Mouse (Mus musculus) layer of hippocampus, adult 2 months (tissue): ENCODE results near the gene Hhip. TPM values are rescaled to one million over a fixed set of nuclear protein-coding genes. Genes with fewer than 3 reads are reported as not detected.
A peak's percentile ranks its signal among the peaks of the same experiment; 100 is the strongest.

Experiments used
- DNase-seq, 2 experiments: peaks; one replicate each; pipeline ENCODE4 v3.0.0; 2022; ENCODE audit warnings: low spot score in 2 of 2
- H3K27ac ChIP-seq: fragments of 200-600 bp; 2 replicates; pipeline ENCODE4 v1.8.1; 2022
- H3K4me3 ChIP-seq: fragments of 200-600 bp; 2 replicates; pipeline ENCODE4 v1.8.1; 2022; ENCODE audit warnings: mild to moderate bottlenecking
- CTCF ChIP-seq: fragments of 200-600 bp; conservative IDR thresholded peaks from 2 replicates; pipeline ENCODE4 v1.8.1; 2022; ENCODE audit warnings: antibody characterized with exemption, mild to moderate bottlenecking, moderate library complexity
- long read RNA-seq, 2 experiments: library from polyadenylated mRNA; stranded (forward); transcript quantifications; one replicate each; pipeline ENCODE4 v2.0.0; 2021; ENCODE audit warnings: borderline mapping rate in 2 of 2
- total RNA-seq, 2 experiments: library from RNA; stranded (reverse); gene quantifications; 2 replicates each; pipeline ENCODE4 v1.2.3; 2021

Gene Hhip
- 1 to 10 TPM; 3.2 to 3.9 TPM for total RNA-seq
- long read RNA-seq, experiment 1, partial matches to known transcripts, result 0 of 2 reads
- long read RNA-seq, experiment 1, other reads (novel, unspliced or antisense), result 2 of 2 reads
- long read RNA-seq, experiment 2, full-length matches to known transcripts, result 2 of 6 reads
- long read RNA-seq, experiment 2, partial matches to known transcripts, result 0 of 6 reads
- long read RNA-seq, experiment 2, other reads (novel, unspliced or antisense), result 4 of 6 reads

GRCm38 (mm10) chr8:80057198-80058174 is at the start of gene Hhip:
Hhip (minus strand) TSS chr8:80058006.
- DNase-seq, result peak; percentile 39 to 50
- peak; percentile 21; the same call in 1 of the 2 replicates for TF ChIP-seq CTCF
- Histone ChIP-seq H3K4me3 (peak within 1 kb of the TSS; percentile 58), H3K27ac (peak within 1 kb of the TSS; percentile 53; the same call in 1 of the 2 replicates)

GRCm38 (mm10) chr8:80087021-80087420 is 29.2 kb upstream of the Hhip start:
- DNase-seq, result peak in 1 of 2 experiments; percentile 21
- no peak overlapping the region for H3K27ac ChIP-seq

GRCm38 (mm10) chr8:80058193-80058592 is 387 bp upstream of the Hhip start:
- peak overlapping the region; percentile 58 for H3K4me3 ChIP-seq
- peak overlapping the region; percentile 49; the same call in 1 of the 2 replicates for H3K27ac ChIP-seq
- no peak for TF ChIP-seq CTCF
- no peak for DNase-seq

More at GRCm38 (mm10) chr8:80087021-80087420, 29.2 kb upstream of the Hhip start:
- TF ChIP-seq CTCF, result no peak
- H3K4me3 ChIP-seq, result no peak overlapping the region

GRCm38 (mm10) chr8:80056331-80057070 is 1.3 kb downstream of the Hhip start:
- peak overlapping the region; percentile 58 for H3K4me3 ChIP-seq

GRCm38 (mm10) chr8:80055777-80056176 is 2.0 kb downstream of the Hhip start:
- TF ChIP-seq CTCF, result no peak
- Histone ChIP-seq H3K27ac (peak overlapping the region; percentile 53; the same call in 1 of the 2 replicates), H3K4me3 (peak overlapping the region; percentile 58)
- no peak for DNase-seq

More at GRCm38 (mm10) chr8:80056331-80057070, 1.3 kb downstream of the Hhip start:
- TF ChIP-seq CTCF, result no peak
- H3K27ac ChIP-seq, result peak overlapping the region; percentile 53; the same call in 1 of the 2 replicates
- DNase-seq, result no peak

GRCm38 (mm10) chr8:80055094-80055493 is 2.7 kb downstream of the Hhip start:
- peak overlapping the region; percentile 53; the same call in 1 of the 2 replicates for H3K27ac ChIP-seq
- H3K4me3 ChIP-seq, result peak overlapping the region; percentile 58; the same call in 1 of the 2 replicates
- no peak for TF ChIP-seq CTCF

GRCm38 (mm10) chr8:80054216-80054615 is 3.6 kb downstream of the Hhip start:
- no peak for TF ChIP-seq CTCF
- Histone ChIP-seq H3K4me3 (no peak overlapping the region), H3K27ac (no peak overlapping the region; the same call in 1 of the 2 replicates)
- no peak for DNase-seq

More at GRCm38 (mm10) chr8:80055094-80055493, 2.7 kb downstream of the Hhip start:
- no peak for DNase-seq

- DNase-seq, result no peak
- Histone ChIP-seq H3K27ac (no peak overlapping the region), H3K4me3 (no peak overlapping the region)
- TF ChIP-seq CTCF, result no peak
These were observed 5.0 kb downstream of the Hhip start for GRCm38 (mm10) chr8:80052838-80053237.

GRCm38 (mm10) chr8:80051494-80051893 is 6.3 kb downstream of the Hhip start:
- no peak overlapping the region for H3K27ac ChIP-seq
- TF ChIP-seq CTCF, result no peak
- DNase-seq, result no peak
- no peak overlapping the region for H3K4me3 ChIP-seq

GRCm38 (mm10) chr8:80049256-80050005 is 8.4 kb downstream of the Hhip start:
- no peak for DNase-seq
- H3K27ac ChIP-seq, result no peak overlapping the region
- H3K4me3 ChIP-seq, result no peak overlapping the region
- no peak for TF ChIP-seq CTCF

GRCm38 (mm10) chr8:80048256-80048655 is 9.6 kb downstream of the Hhip start:
- Histone ChIP-seq H3K4me3 (no peak overlapping the region), H3K27ac (no peak overlapping the region)
- TF ChIP-seq CTCF, result no peak
- DNase-seq, result no peak
